Mouse (Mus musculus): Measurements from ENCODE around the gene Sbk2.

Sbk2 gene

DNA sequence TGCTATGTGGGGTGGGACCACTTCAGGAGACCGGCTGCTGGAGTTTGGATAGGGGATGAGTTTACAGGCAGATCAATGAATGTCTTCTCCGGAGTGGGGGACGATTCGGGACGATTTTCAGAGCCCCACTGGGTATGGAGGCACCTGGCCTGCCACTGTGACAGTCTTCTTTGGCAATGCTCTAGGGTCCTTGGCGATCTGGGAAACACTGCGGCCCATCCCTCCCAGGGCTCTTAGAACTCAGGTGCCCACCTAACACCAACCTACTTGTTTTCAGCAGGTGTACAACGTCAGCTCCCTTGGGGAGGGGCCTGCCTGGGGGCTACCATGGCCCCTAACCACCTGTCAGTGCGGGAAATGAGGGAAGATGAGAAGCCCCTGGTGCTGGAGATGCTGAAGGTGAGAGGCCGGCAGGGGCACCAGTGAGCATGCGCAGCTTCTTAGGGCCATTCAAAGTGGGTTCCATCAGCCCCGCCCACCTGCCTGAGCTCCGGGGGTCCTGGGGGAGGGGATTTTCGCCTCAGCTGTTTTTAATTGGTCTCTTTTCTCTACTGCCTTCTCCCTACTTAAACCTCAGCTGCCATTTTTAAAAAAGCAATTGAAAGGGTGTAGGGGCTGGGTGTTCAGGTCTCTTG lies 41.2 kb downstream of the Sbk2 start:
- in situ Hi-C loops (cut with MboI), result no loop called here

DNA sequence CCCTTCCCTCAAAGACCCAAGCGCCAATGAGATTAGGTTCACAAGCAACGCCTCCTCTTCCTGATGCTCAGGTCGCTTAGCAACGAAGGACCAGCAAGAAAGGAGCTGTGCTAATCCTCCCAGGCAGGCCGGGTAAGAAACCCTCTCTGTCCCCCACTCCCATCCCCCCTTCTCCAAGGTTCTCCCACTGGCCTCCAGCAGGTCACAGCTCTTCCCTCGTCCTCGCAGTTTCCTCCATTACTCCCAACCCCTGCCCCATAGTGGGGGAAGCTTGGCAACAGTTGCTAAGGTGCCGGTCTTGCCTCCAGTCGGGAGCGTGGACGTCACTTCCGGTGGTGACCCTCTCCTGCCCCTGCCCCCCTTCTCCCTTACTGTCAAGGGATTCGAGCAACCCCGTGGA lies 41.7 kb downstream of the Sbk2 start:
- in situ Hi-C loops (cut with MboI), result no loop called here

DNA sequence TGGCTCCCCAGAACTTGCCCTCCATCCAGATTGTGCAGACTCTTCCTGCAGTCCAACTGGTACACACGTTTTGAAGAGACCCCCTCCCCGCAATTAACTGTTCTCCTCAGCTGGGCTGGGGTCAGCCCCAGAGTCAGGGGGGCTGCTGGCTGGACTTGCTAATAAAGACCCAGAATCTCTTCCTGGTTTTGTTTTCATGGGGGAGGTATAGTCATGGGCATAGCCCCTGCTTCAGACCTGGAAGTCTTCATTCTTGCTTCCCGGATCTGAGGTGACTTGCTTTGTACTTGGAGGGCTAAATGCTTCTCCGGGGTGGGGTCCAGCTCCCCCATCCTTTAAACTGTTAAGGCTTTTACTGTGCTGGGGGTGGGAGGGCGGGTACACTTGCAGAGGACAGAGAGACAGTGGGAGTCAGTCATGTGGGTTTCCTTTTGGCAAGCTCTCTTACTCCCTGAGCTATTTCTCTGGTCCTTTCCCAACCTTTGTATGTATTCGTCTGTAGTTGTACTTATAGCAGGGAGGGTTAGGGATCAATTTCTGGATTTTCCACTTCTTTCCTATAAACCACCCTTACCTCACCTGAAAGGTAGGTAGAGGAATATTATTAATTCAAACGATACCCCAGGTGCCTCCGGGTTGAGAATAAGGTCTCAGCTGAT lies 42.3 kb downstream of the Sbk2 start, which contains the start of gene Nat14:
TSS of gene Nat14 (plus strand) at position 205 of the 659 bp plus-strand sequence.
- in situ Hi-C loops (cut with MboI), result no loop called here

DNA sequence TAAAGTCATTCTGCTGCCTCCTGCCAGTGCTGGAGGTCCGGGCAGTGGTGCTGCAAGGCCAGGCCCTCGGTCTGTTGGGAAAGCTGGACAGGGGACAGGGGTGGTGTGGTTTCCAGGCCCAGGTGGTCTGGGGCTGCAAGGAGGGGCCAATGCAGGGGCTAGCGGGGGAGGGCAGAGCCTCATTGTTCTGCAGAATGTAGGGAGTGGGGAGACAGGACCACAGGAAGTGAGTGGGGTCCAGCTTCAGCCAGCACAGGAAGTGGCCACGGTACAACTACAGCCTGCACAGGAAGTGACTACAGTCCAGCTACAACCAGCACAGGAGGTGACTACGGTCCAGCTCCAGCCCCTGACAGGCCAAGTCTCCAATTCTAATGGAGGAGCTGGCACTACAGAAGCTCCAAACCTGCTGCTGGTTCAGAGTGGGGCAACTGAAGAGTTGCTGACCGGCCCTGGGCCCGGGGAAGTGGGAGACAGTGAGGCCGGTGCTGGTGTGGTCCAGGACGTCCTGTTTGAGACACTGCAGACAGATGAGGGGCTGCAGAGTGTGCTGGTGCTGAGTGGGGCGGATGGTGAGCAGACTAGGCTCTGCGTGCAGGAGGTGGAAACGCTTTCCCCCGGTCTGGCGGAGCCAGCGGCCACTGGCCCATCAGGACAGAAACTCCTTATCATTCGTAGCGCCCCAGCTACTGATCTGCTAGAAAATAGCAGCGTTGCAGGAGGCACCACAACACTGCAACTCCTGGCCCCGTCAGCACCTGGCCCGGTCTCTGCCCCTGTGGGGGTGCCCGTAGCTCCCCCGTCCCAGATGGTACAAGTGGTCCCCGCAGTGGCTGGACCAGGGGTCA lies 43.0 kb downstream of the Sbk2 start:
- in situ Hi-C loops (cut with MboI), result no loop called here

DNA sequence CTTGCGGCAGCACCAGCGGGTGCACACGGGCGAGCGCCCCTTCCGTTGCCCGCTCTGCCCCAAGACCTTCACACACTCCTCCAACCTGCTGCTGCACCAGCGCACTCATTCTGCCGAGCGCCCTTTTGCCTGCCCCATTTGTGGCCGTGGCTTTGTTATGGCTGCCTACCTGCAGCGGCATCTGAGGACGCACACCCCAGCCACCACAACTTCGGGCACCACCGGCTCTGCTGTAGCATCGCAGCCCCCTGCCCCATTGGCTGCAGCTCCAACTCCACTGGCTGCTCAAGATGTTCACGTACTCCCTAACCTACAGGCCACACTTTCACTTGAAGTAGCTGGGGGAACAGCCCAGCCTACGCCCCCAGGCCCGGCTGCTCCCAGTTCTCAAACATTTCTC lies 43.7 kb downstream of the Sbk2 start:
- in situ Hi-C loops (cut with MboI), result no loop called here

DNA sequence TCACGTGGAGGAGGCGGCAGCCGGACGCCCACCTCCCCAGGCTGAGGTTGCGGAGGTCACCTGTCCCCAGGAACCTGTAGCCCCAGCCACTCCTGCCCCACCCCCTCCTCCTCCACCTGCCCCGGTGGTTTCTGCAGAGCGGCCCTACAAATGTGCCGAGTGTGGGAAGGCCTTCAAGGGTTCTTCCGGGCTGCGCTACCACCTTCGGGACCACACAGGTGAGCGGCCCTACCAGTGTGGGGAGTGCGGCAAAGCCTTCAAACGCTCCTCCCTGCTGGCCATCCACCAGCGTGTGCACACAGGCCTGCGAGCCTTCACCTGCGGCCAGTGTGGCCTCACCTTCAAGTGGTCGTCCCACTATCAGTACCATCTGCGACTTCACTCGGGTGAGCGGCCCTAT lies 44.2 kb downstream of the Sbk2 start:
- in situ Hi-C loops (cut with MboI), result no loop called here

DNA sequence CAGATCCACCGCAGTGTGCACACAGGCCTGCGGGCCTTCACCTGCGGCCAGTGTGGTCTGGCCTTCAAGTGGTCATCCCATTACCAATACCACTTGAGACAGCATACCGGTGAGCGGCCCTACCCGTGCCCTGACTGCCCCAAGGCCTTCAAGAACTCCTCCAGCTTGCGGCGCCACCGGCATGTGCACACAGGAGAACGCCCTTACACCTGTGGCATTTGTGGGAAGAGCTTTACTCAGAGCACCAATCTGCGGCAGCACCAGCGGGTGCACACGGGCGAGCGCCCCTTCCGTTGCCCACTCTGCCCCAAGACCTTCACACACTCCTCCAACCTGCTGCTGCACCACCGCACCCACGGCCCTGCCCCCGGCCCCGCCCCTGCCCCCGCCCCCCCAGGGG lies 45.1 kb downstream of the Sbk2 start:
- in situ Hi-C loops (cut with MboI), result no loop called here

DNA sequence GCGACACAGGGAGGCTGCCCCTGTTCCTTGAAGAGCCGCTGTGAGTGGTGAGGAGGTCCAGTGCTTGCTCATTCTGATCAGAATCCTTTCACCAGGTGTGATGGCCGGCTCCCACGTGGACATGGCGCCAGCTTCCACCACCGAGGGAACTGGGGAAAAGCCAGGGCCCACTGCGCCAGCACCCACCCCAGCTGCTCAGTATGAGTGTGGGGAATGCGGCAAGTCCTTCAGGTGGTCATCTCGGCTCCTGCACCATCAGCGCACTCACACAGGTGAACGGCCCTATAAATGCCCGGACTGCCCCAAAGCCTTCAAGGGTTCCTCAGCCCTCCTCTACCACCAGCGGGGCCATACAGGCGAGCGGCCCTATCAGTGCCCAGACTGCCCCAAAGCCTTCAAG lies 45.5 kb downstream of the Sbk2 start:
- in situ Hi-C loops (cut with MboI), result no loop called here

DNA sequence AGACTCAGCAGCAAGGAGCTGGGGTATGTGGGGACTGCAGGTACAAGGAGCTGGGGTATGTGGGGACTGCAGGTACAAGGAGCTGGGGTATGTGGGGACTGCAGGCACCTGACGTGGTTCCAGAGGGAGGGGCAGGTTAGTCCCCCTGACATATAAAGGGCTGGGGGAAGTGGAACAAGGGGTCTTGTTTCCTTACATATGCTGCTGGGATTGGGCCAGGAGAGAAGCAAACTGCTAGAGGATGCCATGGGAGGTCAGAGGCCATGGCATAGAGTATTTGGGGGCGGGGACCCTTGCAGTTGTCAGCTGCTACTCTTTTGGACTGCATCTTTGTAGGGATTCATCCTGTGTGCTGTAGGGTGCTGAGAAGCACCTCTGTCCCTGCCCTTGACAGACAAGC lies 46.7 kb downstream of the Sbk2 start:
- in situ Hi-C loops (cut with MboI), result no loop called here

DNA sequence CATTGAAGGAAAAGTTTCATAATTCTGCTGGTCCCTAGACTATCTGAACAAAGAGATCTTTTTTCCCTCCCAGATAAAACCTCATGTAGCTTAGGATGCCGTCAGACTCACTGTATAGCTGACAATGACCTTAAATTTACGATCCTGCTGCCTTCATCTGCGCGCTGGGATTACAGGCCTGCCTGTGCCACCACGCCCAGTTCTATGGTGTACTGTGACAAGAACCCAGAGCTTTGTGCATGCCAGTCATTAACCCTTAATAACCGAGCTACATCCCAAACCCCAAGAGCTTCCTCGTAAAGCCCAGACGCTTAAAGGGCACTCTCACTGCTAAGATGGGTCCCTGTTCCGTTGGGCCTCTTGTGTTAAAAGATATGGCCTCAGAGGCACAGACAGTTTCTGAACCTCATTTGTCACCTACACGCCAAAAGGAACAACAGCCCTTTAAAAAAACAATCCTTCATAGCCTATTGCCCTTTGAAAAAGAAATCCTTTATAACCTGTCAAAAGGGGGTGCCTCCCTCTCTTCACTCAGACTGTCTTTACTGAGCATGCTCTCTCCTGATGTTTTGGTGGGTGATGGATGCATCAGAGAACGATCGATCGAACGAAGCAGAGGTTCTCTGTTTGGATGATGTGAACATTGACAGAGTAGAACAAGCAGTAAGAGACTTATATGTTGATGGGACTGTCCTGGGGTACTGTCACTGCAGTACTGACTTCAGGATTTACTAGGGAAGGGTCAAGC lies 48.4 kb downstream of the Sbk2 start:
- in situ Hi-C loops (cut with MboI), result no loop called here

DNA sequence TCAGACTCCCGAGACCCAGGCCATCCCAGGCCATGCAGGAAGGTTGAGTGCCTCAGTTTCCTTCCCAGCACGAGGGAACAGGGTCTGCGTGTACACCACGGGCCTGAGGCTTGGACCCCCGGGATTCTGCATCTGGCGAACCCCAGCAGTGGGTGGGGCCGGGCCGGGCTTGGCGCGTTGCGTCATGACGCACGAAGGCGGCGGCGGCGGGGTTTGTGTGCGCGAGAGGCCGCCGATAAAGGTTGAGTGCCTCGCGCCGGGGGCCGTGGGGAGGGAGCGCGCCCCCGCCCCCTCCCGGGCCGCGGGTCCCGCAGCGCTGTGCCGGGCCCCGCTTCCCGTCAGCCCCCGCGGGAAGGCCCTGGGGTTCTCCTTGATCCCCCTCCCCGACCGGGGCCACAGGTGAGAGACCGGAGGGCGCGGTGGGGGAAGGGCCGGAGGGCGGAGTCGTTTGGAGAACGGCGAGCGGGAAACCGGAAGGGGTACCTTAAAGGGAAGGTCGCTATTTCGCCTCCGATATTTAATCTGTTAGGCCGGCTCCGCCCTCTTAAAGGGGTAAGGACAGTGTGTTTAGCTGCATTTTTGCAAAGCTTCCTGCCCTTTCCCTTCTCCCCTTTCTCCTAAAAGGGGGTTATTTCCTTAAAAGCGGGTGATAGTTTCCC lies 49.1 kb downstream of the Sbk2 start, which contains the start of gene Zfp628:
TSS of gene Zfp628 (plus strand) at position 211 of the 659 bp plus-strand sequence.
- in situ Hi-C loops (cut with MboI), result no loop called here

DNA sequence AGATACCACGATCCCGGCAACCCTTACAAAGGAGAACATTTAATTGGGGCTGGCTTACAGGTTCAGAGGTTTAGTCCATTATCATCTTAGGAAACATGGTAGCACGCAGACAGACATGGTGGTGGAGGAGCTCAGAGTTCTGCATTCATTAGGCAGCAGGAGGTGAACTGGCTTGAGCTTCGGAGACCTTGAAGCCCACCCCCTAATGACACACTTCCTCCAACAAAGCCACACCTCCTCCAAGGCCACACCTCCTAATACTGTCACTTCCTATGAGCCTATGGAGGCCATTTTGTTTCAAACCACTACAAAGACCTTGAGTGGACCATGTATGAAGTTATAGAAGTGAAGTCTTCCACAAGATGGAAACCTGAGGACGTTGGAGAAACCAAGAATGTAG lies 52.0 kb downstream of the Sbk2 start:
- in situ Hi-C loops (cut with MboI), result no loop called here

DNA sequence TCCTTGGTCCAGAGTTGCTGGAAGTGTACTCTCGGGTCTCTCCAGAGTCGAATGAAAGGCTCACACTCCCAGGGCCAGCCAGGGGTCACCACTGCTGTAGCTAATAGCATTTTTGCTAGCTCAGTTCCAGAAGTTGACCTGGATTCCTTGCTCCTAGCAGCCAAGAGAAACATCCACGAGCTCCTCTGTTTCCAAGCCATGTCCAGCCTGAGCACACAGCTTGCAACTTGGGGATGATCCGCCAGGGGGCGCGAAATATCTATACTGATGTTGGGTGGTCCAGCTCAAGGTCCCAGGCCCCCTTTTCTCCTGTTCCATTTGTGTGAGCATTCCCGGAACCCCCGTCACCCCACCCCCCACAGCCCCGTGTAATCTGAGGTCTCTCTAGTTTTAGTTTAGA lies 52.6 kb downstream of the Sbk2 start:
- in situ Hi-C loops (cut with MboI), result no loop called here

DNA sequence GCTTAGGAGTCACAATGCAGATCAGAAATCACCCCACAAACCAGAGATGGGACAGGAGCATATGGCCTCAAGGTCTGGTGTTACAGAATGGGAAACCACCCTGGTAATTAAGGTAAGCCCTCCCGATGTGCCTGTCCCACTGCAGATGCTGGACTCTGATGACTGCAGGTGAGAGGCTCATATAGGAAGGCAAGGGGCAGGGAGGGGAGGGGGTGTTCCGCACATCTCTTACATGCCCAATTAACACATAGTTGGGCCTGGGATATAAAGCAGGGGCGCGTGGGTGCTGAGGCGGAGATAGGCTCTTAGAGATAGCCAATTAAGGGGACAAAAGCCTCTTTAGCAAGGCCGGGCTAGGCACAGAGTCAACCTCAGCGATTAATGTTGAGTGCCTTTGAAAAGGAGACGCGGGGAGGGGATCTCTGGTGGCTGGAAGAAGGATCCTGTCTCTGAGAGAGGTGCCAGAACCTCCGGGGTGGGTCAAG lies 57.7 kb downstream of the Sbk2 start, which contains the start of gene Gm36210:
TSS of gene Gm36210 (minus strand) at position 51 of the 485 bp plus-strand sequence.
- in situ Hi-C loops (cut with MboI), result no loop called here

DNA sequence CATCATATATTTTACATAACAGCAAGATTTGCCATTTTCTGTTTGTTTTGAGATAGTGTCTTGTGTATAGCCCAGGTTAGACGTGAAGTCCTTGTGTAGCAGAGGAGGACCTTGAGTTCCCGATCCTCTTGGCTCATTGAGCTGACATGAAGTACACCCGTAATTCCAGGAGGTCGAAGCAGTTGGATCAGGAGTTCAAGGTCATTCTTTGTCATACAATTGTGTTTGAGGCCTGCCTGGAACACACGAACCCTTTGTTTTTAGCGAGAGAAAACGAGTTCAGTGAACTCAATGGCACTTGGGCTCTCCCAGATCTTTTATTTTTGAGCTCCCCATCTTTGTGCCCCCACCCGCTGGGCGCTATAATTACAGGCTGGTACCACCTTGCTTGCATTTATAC lies 61.8 kb downstream of the Sbk2 start:
- in situ Hi-C loops (cut with MboI), result no loop called here

DNA sequence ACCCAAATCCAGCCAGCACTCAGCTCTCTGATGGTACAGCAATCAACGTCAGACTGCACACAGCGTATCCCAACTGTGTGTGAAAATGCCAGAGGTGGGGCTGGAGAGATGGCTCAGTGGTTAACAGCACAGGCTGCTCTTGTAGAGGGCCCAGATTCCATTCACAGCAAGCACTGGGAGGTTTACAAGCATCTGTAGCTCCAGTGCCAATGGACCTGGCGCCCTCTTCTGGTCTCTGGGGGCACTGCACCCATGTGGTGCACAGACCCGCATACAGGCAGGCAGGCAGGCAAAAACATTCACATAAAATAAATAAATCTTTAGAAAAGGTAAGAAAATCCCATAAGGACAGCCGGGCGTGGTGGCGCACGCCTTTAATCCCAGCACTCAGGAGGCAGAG lies 63.0 kb downstream of the Sbk2 start:
- in situ Hi-C loops (cut with MboI), result no loop called here

DNA sequence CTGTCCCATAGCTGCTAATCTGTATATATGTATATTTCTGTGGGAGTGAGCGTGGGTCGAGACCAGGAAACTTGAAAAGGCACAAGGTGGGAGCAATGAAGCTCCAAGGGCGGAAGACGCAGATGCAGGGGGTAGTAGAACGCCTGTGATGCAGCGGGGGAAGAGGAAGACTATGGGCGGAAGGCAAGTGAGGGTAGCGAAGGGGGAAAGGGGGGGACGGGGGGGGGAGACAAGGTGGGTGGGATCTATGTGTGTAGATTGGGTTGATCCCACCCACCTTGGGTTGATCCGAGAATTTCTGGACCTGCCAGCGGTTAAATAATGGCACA lies 63.7 kb downstream of the Sbk2 start:
- in situ Hi-C loops (cut with MboI), result no loop called here

DNA sequence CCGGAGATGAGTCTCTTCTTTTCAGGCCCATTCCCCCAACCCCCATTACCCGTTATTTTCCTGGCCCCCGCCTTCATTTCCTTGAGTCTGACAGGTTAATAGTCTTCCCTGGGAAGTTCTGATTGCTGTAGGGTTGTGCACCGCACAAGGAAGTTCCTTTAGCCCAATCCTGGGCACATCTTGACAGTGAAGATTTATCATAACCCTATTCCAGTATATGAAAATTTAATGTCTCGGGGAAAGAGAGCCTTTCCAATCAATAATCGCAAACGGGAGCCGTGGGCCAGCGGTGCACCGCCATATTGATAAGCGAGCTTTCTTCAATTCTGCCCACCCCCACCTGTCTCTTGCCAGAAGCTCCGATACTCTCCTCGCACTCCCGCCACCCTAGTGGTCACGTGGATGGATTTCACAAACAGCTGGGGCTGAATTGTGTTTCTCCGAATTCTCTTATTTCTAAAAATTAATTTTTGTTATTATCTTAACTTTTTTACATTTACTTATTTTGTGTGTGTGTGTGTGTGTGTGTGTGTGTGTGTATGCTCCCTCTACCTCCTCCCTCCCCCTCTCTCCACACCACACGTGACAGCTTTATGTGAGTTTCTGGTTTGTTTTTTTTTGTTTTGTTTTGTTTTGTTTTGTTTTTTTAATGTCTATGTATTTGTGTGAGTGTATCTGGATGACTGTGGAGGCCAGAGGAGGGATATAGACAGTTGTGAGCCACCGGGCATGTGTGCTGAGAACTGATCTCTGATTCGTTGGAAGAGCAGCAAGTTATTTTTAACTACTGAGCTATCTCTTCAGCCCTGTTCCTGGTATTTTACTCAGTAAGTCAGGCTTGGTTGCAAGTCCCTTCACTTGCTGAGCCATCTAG lies 64.3 kb downstream of the Sbk2 start:
- in situ Hi-C loops (cut with MboI), result no loop called here

DNA sequence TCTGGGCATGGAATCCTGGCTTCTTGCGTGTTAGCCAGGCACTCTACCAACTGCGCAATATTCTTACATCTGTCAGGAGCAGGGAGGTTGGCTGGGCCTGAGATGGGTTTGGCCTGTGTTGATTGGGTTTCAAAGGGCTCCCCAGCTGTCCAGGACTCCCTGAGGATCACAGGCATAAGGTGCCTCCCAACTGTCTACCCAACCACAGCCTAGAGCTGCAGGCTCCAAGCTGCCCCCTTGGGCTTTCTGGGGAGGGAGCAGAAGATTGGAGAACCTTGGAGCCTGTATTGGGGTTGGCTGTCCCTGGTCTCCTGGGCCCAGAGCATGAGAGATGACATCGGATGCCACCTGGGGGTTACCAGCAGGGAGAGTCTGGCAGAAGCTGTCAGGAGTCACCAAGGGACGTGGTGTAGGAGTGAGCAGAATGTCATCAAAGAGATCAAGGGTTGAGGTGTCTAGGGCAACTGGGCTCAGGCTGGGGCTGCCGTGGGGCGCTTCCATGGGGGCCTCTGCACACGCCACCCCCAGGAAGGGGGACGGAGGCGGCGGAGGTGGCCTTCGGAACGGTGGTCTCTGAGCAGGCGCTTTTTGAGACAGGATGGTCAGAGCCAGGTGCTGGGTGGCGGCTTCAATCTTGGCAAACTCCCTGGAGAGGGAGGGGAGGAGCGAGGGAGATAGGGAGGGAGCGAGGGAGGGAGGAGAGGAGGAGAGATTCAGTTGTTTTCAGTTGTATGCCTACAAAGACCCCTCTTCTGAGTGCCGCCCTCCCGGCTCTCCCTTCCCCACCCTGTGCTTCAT lies 65.2 kb downstream of the Sbk2 start:
- in situ Hi-C loops (cut with MboI), result no loop called here

DNA sequence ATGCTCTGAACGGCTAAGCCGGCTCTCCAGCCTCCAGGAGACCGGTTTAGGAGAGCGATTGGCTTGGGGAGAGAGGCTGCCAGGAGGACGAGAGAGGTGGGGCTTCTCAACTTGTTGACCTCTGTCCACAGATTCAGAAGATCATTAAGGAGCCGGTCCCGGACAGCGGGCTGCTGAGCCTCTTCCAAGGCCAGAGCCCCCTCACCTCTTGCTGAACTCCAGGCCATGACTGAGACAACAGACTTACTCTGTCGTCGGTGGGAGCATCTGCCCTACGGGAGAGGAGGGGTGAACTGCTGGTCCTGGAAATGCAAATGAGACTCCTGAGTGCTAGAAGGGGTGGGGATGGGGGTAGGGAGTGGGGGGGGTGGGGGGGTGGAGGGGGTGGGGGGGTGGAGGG lies 69.0 kb downstream of the Sbk2 start:
- in situ Hi-C loops (cut with MboI), result no loop called here

All from mature B cell (primary cell).